Mouse (Mus musculus) adrenal gland, postnatal 4 days (tissue): ENCODE data around the gene Ccr4. TPM values are rescaled to one million over a fixed set of nuclear protein-coding genes. Genes with fewer than 3 reads are reported as not detected.

ENCODE experiments used
- DNase-seq, 2 experiments: peaks; one replicate each; pipeline ENCODE4 v3.0.0; 2021 to 2022; ENCODE audit warnings: low spot score in 2 of 2, mixed read lengths in 2 of 2
- total RNA-seq, 2 experiments: library from RNA; stranded (reverse); gene quantifications; 2 replicates each; pipeline ENCODE4 v1.2.3; 2021

Gene Ccr4
- total RNA-seq, 2 experiments from 2014 or later = not detected

DNA sequence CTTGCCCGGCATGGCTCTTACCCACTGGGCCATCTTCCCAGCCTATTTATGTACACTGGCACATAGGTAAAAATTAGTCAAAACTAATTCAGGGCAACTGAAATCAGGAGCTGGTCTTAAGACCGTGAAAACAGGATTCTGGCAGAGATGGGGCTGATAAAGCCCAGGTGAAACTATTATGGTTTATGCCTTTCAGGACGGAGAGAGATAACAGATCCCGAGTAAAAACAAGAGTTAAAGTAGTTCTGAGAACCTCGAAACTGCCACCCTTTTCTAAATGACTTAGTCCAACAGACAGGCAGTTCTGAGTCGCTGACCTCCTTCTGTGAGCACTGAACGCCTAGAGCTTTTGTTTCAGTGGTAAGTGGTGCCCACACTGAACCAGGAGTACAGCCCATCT is 32.8 kb downstream of the Ccr4 start:
- no peak for DNase-seq

DNA sequence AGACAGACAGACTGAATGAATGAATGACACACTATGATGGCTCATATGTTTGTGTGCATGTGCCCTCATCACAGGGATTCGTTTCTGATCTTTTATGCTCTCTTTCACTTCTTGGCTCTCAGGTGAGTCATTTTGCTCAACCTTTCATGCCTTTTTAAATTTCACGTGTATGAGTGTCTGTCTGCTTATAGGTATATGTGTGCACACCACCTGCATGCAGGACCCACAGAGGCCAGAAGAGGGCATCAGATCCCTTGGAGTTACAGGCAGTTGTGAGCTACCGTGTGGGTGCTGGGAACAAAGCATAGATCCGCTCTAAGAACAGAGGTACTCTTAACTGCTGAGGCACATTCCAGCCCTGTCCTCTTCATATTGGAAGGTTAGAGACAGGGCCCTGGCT is 36.0 kb downstream of the Ccr4 start:
- DNase-seq = no peak

DNA sequence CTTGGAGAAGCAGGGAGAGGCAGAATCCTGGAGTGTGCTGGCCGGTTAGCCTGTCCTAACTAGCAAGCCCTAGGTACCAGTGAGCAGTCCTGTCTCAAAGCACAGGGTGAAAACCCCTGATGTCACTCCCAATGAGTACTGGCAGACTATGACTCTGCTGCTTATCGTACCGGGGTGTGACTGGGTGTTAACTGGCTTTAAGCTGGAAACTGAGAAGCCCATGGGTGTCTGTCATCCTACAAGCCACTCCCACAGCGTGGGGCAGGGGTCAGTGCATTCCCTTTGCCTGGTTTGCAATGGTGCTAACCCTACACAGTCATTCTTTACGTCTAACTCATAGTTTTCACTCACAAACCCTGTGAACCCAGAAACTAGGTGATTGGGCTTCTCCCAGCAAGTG is 36.5 kb downstream of the Ccr4 start:
- no peak for DNase-seq

DNA sequence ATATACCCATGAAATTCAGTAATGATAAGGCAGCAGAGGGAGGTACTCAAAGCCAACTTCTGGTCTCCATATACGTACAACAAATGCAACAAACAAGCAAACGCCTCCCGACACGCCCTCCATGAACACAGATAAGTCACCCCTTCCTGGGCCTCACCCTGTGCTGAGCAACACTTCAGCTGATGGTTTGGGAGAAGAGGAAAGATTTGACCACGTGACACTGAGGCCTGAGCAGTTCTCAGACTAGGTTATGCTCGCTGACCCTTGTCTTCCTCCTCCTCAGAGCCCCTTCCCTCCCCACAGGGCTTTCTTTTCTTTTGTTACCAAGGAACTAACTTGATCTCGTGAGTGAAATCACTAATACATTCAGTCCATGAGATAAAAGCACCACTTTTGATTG is 37.8 kb downstream of the Ccr4 start:
- no peak for DNase-seq

DNA sequence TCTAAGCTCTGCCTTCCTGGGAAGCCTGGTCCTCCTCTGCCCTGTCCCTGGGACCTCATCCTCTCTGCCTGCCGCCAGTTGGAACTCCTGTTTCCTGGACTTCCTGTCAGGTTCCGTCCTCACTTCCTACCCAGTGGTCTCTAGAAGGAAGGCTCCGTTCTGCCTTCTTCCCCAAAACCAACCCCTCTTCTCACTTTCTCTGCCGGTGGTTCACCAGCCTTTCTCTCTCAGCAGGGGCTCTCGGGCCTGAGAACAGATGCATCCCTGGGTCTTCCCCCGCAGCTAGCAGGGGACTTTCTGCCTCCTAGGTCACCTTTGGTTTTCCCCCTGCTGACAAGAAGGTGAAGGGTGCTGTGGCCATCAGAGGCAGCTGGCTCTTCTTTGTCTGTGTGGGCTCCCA is 39.3 kb downstream of the Ccr4 start:
- no peak for DNase-seq

DNA sequence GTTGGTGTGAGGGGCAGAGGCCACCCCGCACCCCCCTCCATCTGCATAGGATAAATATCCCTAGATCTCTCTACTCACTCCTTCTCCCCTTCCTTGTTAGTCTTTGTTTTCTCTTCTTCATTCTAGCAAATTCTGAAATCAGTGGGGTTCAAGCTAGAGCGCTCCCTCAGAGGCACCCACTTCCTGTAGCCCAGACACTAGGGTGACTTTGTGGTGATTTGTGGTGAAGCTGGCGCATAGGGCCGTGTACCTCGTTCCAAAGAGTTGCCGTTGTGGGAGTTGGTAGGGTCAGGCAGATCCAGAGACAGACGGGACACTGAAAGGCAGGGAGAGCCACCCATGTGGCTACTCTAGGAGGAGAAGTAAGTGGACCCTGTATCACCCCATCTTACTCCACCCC is 42.1 kb downstream of the Ccr4 start:
- no peak for DNase-seq

DNA sequence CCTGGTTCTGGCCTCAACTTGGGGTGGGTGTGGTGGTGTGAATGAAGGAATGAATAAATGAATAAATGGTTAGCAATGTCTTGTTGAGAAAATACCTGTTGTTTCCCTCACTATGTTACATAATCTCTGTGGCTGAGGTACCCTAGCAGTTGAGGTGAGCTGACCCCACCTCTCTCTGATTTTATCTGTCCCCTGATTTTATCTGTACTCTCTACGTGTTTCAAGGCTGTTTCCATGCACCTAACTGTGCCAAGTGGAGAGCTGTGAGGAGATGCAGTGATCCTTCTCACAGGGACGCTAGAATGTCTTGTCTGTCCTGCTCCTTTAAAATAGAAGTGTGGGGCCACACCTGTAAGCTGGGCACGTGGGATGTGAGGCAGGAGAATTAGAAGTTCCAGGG is 46.3 kb downstream of the Ccr4 start:
- DNase-seq = no peak

DNA sequence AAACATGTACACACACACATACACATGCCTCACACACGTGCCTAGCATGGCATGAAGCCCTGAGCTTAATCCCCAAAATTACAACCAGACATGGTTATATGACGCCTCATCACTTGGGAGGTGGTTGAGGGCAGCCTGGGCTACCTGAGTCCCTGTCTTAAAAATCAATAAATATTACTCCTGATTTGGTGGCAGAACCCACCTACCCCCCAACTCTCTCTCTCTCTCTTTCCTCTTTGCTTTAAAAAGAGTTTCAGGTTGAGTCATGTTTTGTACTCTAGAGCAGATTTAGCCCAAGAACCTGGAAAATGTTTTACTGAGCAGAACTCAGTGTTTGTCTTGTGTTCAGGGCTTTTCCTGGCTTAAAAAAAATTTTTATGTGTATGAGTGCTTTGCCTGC is 49.3 kb downstream of the Ccr4 start:
- DNase-seq = no peak

DNA sequence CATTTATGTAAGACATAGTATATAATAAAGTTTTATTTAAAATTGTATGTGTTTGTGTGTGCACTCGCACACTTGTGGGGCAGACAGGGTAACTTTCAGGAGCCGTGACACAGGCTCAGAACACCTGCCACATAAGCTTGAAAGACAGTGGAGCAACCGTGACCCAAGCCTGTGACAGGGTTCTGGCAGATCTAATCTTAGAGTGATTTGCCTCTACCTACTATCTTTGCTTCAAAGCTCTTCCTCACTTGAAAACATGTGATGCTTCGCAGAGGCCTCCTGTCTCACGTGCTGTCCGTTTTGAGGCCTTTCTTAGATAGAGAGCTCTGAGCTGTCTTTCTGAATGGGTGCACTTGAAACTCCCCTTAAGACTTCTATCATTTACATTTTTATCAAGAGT is 52.3 kb downstream of the Ccr4 start:
- DNase-seq = no peak

DNA sequence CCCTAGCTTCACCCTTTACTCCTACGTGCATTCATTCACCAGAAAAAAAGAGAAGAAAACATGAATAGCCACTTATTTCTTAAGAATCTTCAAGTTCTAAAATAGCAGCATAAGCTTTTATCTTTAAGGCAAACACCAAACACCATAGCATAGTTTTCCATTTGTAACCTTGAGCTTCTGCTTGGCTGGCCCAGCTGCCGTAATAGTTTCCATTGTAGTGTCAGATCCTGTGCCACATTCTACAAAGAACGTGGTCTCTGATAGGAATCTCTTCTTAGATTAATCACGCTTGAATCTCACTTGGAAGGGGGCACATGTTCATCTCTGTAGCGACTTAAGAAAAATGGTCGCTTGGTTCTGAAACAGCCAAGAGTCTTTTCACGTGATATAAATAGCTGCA is 53.1 kb downstream of the Ccr4 start:
- no peak for DNase-seq

DNA sequence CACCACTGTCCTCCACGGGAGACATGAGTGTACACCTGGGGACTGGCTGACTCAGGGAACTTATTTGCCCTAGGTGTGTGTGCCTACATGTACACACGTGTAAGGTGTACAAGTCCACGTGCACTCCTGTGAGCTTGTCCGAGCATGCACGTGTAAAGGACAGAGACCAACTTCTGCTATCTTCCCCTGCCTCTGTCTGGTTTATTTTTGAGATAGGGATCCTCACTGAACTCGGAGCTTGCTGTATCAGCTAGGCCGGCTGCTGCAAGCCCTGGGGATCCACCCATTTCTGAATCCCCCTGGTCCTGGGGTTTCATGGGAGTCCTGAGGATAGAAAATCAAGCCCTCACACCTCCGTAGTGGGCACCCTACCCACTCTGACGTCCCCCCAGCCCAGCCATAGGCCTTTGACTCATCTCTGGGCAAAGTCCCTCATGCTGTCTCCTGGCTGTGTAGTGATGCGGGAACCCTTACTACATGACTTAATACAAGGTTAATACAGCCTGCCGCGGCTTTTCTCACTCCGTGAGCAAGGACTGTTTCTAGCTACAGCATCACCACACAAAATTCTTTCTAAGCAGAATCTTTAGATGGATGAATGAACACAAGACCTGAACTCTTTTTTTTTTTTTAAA is 55.5 kb downstream of the Ccr4 start:
- no peak for DNase-seq

DNA sequence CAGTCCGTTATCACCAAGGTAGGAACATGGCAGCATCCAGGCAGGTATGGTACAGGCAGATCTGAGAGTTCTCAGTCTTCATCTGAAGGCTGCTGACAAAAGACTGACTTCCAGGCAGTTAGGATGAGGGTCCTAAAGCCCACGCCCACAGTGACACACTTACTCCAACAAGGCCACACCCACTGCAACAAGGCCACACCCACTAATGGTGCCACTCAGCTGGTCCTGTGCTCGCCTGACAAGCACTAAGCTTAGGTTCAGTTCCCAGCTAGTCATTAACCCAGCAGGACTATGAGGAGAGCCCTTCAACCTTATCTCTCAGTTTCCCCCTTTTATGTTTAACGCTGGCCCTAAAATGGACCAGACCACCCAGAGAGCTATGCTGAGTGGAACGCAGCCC is 56.0 kb downstream of the Ccr4 start:
- DNase-seq = no peak

DNA sequence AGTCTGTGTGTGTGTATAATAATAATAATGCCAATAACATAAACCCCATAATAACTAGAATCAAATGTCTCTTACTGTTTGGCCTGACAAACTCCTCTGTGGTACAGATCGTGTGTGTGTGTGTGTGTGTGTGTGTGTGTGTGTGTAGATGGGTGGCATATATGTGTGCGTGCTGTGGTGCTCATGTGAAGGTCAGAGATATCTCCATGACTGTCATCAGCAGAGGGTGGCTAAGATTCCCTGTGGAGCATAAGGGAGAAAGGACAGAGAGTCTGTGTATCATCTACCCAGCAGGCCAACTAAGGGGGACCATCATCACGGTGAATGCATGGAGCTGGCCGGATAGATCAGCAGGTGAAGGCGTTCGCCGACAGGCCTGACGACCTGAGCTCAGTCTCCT is 57.8 kb downstream of the Ccr4 start:
- DNase-seq = no peak

DNA sequence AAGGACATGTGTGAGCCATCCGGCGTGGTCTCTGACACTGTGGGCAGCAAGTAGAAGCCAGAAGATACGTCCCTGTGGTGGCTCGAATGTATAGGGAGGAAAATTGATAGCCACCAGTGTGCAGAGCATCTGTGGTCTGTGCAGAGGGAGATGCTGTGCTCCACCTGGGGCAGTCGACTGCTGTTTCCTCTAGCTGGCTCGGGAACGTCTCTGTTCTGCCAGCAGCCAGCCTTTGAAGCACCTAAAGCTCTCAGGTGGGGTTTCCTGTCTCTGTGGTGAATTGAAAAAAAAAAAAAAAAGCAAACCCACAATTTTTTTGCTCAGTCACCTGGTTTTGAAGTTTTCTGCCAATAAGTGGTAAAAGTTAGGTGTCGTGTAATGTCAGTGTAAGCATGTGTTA is 61.4 kb downstream of the Ccr4 start:
- no peak for DNase-seq

DNA sequence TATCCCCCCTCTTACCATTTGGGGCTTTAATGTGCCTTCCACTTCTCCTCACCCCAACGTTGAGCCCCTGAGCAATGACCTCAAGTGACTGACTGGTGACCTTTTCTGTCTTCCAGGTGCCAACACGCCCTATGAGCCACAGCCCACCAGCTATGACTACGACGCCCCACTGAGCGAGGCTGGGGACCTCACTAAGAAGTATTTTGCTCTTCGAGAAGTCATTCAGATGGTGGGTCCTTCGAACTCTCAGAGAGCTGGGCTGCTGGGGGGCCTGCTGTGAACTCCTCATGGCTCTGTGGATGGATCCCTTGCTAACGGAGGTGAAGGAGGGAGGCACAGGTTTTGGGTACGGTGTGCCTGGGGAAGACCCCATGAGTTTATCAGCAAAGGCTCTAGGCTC is 61.8 kb downstream of the Ccr4 start:
- no peak for DNase-seq

DNA sequence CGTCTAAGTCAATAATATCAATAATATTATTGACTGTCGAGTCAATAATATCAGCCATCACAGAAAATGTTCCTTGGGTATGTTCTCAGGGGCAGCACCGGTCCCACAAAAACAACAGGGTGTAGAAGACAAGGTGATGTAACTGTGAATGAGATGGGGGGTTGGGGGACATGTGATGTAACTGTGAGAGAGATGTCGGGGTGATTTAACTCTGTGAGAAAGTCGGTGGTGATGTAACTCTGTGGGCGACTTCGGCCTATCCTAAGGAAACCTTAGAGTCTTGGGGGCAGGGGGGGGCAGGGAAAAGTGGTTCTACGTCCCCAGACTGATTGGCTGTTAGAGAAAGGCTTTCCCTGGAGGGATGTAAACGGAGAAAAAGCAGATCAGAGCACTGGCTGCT is 62.5 kb downstream of the Ccr4 start:
- DNase-seq = no peak

DNA sequence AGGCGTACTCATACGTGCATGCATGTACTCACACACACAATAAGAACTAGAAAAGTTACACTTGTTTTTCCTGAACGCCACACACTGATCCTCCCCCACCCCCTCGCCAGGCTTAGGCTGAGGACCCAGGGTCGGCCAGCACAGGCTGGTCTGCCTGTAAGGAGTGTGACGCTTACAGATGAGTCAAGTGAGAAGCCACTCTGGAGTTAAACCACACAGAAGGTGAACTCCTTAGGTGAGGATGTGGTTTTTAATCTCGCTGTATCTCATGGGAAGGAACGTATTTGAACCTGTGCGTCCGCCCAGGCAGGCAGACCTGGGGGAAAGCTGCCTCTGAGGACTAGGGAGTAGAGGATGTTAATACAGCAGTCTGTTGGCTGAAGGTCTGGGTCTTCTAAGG is 64.2 kb downstream of the Ccr4 start:
- DNase-seq = no peak

Other genes starting within 250 kb of the Ccr4 start
- gene Bcl2a1c, start 174.8 kb downstream of the Ccr4 start, total RNA-seq = not detected
- gene Crtap, start 114.2 kb downstream of the Ccr4 start, total RNA-seq = 100 to 1,000 TPM; 155 to 160 TPM
- gene Glb1, start 103.8 kb downstream of the Ccr4 start, total RNA-seq = 10 to 100 TPM; 38.7 to 45.5 TPM
- gene Tmppe, start 103.8 kb downstream of the Ccr4 start, total RNA-seq = 10 to 100 TPM; 10.6 to 10.8 TPM
- gene C130032M10Rik, start 10.8 kb upstream of the Ccr4 start, total RNA-seq = not detected
- gene Trim71, start 59.5 kb upstream of the Ccr4 start, total RNA-seq = under 1 TPM in 1 of 2 experiments, not detected in 1; 0.36 TPM
- gene Cnot10, start 135.3 kb upstream of the Ccr4 start, total RNA-seq = 10 to 100 TPM; 59.5 to 61.9 TPM
- gene Dync1li1, start 183.9 kb upstream of the Ccr4 start, total RNA-seq = 10 to 100 TPM; 45.7 to 49.6 TPM
- 10 to 100 TPM; 75.0 to 75.9 TPM for gene Cmtm6, start 226.2 kb upstream of the Ccr4 start, total RNA-seq